Mouse (Mus musculus) kidney, adult 11 months (tissue): Measurements from ENCODE around the gene Tor4a.

Experiments used
- DNase-seq: peaks from one replicate; pipeline ENCODE4 v3.0.0; 2022

Tor4a gene

DNA sequence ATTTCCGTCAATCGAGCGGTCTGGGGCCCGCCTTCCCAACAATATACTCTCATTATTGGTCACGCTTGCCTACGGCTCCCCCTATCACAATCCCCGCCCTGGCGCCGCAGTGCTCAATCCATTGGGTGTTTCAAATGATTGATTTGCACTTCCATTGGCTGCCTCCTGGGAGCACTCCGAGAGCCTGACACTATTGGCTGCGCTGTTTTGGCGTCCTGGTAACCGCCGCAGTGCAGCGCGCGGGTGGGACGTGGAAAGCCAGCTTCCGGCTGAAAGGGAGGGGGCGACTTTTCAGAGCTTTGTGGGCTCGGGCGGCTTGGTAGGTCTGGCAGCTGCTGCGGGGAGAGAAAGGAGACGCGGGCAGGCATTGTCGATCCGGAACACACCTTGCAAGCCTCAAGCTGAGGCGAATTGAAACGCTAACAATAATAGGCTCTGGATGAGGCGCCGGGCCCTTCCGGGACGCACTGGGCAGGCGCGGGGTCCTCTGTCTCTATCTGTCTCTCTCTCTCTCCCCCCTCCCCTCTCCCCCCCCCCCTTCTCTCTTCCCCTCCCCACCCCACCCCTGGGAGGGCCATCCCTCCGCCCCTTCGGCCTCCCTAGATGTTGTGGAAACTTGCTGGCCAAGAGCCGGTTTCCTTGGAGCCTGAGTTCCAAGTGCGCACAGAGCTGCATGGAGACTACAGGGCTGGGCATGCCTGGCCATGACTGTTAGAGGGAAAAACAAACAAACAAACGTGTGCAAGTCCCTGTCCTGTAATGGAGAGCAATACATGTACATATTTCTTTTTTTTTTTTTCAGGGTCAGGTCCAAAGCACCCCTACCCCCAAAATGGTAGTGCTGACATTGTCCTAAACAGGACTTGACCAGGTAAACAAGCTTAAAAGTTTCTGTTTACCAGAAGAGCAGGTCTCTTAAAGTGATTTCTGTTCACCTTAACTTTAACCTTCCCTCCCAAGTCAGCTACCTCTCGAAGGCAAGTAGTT, 28.4 kb upstream of the Tor4a start:
- DNase-seq: peak; percentile 100

DNA sequence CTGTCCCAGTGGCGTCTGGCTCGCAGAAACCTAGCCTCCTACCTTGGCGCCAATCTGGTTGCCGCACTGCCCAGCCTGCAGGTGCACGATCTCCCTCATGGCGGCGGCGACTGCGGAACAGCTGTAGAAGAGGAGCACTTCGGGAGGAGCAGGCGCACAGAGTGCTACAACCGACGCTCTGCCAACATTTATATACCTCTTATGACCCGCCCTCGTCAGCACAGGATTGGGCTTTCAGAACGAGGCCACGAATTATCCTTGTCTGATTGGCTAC, 27.7 kb upstream of the Tor4a start, which contains the start of gene Tubb4b:
Gene Tubb4b, minus strand, starts transcription at position 211 of the 274 bp plus-strand sequence.
- DNase-seq: no peak

DNA sequence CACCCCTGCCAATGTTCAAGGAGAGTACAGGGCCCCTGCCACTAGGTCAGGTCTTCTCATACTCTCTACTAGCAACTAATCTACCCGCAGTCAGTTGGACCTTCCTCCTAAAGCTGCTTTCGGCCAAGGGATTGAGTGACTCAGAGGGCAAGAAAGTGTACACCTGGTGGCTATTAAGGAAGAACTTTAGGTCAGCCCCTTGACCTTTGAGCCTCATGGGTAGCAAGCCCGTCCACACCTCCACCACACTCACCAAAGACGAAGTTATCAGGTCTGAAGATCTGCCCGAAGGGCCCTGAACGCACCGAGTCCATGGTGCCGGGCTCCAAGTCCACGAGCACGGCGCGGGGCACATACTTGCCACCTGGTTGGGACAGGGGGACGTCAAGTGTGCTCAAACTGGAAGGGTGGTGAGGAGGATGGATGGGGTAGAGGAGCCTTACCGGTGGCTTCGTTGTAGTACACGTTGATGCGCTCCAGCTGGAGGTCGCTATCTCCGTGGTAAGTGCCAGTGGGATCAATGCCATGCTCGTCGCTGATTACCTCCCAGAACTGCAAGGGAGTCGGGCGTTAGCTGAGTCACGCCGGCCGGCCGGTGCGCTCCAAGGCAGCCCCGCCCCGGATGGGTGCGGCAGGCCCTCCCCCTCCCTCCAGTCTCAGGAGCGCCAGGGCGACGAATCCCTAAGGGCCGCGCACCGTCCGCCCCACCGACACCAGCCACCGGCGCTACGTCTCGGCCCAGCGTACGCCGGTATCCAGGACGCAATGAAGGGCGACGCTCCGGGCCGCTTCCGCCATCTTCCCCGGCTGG, 27.2 kb upstream of the Tor4a start:
- DNase-seq: peak; percentile 85

DNA sequence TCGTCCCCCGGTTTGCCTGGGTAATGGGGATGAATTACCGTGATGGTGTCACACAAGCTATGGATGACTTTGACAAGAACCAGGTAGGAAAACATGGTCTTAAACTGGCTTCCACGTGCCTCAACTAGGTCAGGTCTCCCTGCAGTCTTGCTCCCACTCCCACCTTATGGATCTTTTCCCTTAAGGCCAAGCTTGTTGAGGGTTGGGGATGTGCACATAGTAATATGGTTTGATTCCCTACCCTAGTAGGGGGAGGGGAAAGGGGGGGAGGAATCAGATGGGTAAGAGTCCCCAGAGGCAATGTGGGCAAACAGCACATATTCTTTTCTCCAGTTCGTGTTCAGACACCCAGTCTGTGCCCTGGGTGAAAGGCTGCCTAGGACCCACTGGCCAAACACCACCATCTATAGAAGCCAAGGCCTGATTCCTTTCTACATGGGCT, 24.7 kb upstream of the Tor4a start:
- no peak for DNase-seq

DNA sequence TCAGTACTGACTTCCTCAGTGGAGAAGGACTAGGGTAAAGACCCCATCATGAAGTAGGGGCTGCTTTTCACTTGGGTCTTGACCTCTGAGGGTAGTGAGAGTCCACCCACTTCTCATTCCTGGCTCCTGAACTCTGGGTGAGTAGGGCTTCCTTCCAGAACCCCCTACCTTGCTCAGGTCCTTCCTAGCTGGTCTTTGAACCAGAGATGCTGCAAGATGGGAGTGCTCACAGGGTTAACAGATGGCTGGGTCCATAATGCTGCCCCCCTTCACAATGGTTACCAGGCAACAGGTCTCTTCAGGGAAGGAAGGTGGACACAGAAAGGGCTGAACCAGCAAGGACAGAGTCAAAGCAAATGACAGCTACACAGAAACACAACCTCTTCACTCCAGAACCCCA, 21.8 kb upstream of the Tor4a start, which contains the start of gene Fam166a:
Gene Fam166a, plus strand, starts transcription at position 301 of the 400 bp plus-strand sequence.
- no peak for DNase-seq

DNA sequence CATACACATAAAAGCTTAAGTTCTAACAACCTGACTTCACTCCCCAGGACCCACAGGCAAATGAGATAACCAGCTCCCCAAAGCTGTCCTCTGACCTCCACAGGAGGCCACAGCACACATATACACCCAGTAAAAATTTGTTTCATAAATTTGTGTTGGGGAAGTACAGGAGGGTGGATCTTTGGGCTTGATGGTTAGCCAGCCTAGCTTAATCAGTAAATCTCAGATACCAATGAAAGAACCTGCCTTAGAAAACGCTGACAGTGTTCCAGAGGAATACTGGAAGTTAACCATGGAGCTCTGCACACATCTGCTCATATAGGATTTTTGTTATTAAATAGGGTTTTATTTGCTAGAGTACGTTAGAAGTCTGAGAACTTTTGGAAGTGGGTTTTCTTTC, 21.0 kb upstream of the Tor4a start:
- DNase-seq: no peak

DNA sequence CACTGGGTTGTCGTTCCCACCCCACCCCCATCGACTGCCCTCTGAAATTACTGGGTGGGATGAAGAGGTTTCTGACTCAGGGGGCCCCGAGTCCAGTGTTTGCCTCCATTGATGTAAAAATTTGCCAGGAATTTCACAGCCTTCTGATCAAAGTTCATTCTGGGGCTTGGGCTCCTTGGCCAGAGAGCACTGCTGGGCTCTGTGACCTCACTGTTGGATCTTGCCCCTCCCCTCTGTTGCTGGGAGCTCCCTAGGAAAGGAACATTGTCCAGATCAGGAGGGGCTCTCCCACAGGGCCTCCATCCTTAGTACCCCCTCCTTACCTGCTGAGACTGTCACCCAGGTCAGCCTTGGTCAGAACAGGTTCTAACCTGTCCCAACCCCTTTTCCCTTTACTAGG, 17.8 kb upstream of the Tor4a start, which contains the start of gene Stpg3:
Gene Stpg3, minus strand, starts transcription at position 194 of the 400 bp plus-strand sequence.
- DNase-seq: peak; percentile 68

DNA sequence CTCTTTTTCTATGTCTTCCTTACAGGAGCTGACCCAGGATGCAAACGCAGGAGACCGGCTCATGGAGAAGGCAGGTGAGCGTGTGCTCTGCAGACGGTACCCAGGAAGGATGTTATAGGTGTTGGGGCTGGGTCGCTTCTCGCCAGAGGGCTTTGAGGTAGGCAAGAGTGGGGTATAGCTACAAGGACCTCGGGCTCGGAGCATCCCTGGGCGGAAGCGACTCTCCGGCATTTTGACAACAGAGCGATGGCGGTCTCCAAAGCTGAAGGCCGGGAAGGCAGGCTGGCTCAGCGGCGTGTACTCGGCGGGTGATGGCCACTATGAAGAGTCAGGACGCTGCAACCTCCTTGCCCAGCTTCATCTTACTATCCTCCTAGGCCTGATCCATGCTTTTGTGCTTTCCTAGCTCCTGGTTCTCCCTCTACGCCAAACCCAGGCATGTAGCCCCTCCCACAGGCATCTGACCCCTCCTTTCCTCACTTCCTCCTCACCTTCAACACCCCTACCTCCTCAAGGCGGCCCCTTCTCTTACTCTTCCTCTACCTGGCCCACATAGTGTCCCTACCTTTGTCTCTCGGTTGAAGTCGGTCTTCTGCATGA, 16.7 kb upstream of the Tor4a start:
- no peak for DNase-seq

DNA sequence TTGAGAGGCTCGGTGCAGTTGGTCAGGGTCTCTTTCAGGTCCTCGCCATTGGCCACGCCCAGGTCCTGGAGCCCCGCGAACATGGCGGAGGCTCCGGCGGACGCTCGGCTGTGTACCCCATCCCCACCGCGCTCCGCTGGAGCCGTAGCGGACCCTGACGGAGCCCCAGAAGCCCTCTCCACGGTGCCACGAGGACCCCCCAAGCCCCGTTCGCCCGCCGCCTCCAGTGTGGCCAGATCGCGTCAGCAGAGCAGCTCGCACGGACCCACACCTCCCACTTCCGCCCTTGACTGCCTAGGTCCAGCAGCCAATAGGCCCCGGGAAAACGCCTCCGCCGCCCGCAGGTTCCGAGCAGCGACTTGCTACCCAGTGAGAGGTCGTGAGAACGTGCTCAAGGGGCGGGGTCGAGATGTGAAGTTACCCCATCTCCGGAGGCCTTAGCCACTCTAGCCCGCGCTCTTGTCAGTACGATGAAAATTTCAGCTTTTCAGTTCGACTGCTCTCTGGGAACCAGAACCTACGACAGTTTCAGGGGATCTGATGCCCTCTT, 14.5 kb upstream of the Tor4a start, which contains the start of gene Nelfb:
Gene Nelfb, minus strand, starts transcription at position 369 of the 550 bp plus-strand sequence.
- DNase-seq: peak; percentile 89

DNA sequence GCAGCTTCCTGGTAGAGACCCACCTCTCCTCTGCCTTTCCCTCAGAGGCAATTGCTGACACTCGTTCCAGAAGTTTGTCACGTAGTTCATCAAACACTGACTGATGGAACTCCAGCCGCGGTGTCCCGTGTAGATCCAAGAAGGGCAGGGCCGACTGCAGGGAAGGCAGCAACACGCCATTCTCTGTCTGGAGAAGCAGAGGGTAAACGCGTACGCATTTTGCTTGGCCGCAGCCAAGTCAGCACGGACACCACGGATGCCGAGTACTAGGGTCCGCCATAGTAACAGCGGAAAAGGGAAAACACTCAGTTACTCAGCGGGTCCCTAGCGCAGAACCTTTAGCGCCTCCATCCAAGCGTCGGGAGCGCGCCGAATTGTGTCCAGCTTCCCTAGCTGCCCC, 14.0 kb upstream of the Tor4a start:
- no peak for DNase-seq

DNA sequence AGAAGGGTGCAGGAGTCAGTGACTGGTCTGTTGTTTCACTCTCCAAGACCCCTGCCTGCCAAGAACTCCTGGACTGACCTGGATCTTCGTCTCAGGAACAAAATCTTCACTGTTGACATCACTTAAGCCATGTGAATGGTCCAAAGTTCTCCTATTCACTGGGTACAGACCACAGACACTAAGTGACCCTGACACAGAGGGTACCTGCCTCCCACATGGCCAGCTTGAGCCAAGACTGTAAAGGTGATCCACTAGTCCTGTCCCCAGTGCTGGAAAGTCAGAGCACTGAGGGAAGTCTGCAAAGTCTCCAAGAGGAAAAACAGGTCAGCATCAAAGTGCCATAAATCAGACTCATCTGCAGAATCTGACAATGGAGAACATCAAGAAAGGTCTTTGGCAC, 10.9 kb upstream of the Tor4a start:
- no peak for DNase-seq

DNA sequence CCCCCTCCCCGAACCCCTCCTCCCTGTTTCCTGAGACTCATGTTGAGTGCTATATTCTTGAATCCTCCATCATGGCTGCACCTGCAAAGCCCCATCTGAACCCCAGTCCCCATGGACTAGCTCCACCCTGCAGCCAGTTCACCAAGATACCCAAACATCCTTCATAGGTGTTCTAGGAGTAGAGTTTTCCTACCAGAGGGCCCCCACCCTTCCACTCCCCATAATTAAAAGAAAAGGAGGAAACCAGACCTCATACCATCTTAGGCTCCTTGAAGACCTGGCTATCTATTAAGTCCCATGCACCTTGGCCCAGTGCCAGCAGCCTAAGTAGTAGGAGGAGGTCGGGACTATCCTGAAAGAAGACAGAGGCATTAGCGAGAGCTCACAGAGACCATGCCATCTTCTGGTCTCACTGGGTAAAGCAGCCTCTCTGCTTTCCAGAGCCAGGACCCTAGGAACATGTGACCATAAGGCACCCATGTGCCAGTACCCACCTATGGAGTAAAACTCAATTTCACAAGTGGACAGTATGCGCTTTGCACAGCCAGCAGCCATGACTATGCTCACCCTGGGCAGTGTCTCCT, 7.0 kb upstream of the Tor4a start:
- no peak for DNase-seq

DNA sequence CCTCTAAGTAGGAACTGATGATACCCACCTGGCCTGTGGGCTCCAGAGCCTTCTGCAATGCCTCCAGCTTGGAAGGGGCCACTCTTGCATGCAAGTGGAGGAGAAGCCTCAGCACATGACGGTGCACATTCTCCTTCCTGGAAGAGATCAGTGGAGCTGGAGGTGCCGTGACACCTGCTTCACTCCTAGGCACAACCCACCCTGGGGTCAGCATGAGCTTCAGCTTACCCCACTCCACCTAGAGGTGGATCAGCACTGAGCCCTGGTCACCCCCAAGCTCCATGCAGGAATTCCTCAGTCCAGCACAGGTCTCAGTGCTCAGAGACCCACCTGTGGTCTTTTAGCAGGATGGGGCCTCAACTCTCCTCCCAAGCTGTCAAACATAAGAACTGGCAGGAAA, 3.9 kb upstream of the Tor4a start:
- DNase-seq: no peak

DNA sequence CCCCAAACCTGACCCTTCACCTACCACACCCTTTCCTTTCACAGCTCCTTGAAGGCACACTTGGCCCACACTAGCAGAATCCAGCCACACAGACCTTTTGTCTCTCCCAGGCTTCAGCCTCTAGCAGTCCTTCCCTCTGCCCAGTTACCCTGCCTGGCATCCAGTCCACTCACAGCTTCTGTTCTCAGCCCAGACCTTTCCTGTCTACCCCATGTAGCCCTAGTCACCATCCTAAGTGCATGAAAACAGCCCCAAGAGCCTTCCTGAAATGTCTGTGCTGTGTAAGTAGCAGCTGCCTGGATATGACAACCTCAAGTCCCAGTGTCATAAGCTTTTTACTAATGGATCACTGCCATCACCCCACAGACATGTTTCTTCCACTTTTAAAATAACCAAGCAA, 1.3 kb upstream of the Tor4a start:
- no peak for DNase-seq

DNA sequence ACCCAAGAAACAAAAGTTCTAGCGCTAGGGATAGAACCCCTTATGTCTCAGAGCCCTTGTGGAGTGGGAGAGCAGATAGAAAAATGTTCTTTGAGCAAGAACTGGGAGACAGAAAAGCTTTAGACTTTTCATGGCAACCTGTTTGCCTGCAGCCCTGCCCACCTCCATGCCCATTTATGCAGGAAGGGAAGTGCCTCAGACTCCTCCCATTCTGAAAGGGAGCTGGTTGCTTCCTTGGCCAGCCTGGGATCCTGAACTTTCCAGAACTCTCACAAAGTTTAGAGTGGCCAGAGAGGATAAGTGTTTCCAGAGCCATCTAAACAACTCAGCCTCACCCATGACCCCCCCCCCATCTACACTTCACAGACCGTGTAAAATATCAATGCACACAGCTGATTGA, 505 bp upstream of the Tor4a start:
- DNase-seq: no peak

DNA sequence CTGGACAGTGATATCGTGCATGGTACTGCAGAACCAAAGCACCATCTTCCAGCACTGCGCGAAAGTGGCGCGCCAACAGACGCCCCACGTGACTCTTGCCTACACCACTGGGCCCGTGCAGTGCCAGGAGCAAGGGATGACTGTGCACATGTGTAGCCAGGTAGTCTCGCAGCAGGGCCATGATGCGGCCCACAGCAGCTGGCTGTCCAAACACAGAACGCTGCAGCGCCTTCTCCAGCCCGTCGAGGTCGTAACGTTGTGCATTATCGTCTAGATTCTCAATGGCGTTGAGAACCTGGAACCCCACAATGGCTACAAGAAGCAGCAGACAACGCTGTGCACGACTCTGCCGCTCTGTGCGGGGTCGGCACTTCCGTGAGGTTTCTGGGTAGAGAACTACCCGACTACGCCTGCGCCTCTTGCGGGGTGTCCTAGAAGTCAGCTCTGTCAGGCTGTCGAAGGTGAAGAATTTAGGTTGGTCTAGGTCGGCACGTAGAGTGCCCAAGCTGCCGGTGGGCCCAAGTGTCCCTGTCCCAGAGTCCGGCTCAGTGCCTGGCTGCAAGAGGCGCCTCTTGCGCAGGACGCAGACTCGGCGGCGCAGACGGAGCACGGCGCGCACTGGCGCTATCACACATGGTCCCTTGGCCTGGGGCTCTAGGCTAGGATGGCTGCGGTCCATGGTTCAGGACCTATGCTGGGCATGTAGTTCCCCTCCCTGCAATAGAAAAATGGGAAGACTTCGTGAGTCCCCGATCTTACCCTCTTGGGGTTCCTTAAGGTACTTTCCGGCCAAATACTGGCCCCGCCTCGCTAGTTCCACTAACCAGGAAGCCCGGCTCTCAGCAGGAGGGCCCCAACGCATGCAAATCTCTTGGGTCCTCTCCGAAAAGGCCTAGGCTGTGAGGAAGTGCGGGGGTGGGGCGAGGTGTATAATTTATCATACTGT, 1.2 kb downstream of the Tor4a start:
- peak; percentile 82 for DNase-seq

DNA sequence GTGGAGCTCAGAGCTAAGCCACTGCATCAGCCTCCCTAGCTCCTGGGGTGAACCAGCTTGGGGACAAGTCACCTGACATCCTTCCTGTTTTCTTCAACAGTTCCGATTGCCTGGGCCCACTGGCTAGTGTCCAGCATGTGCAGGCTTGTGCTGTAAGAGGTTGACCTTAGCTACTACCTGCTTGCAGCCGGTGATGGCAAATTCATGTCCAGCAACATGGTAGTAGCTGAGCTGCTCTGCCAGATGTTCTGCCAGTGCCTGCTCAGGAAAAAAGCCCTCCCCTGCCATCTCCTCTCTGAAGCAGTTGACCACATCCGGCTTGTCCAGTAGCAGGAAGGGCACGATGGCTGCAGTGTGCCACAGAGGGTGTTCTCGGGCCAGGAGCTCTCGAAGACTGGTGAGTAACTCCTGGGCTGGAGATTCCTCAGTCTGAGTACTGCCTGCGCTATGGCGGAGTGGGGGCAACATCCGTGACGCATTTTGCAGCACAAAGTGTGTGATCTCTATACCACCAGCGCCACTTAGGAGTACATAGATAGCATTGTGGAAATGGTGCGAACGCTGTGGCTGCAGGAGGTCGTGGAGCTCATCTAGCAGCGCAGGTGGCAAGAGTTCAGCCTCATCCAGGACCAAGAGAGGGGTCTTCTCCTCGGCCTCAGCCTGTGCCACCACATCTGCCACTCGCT, 2.1 kb downstream of the Tor4a start:
- no peak for DNase-seq

DNA sequence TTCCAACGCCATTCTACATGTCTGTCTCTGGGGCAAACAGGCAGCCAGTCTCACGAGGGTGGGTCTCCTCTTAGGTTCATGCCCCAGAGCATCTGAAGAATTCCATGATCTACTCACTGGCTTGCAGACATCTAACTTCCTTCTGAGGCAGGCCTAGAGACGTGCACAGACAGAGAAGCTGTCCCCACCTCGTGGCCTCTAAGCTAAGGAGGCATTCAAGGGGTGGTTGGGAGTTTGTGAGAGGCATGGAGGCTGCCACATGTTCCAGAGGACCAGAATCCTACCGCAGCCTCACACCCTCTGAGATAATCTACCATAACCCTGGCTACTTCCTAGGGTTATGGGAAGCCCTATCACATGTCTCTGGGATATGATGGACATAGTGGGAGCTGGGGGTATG, 2.7 kb downstream of the Tor4a start:
- no peak for DNase-seq

DNA sequence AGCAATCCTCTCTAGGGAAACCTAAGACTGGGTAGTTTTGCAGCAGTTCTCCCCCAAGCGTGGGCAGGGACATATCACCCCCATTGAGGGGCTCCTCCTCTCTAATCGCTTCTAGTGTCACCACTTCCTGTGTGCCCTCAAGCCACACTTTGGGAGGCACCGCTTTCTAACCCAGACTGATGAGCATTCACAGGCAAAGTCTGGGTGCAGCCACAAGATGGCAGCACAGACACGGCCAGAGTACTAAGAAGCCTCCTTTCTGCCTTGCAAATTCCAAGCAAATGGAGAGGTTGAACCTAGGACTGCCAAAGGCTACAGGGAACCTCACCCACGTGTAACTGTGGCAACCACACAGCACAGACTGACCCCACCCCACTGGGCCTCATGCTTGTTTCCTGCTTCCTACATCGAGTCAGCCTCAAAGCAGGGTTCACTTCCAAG, 3.3 kb downstream of the Tor4a start:
- DNase-seq: peak; percentile 87

DNA sequence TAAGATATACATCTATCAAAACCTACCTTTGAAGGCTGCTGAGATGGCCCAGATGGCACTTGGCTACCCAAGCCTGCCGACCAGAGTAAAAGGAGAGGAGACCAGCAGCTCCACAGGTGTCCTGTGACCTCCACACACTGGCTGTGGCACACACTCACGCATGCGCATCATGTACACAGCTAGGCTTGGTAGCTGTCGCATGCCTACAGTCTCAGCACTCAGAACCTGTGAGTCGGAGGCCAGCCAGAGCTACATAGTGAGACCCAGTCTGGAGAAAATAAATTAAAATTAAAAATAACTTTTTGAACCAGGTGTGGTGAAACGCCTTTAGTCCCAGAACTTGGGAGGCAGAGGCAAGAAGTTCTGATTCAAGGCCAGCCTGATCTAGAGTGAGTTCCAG, 8.8 kb downstream of the Tor4a start:
- DNase-seq: no peak

DNA sequence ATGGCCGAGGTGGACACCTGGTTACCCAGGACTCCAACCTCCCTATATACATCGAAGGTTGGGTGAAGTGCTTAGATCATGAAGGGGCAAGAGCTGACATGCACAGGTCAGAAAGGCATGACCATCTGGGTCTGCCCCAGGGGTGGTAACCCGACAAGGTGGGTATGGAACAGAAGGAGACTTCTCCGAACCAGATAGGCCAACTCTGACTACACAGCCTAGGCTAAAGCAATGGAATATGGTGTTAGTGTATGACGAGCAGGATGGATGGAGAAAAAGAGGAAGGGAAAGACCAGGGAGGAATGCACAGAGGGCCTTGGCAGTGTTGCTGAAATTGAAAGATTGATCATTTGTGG, 10.1 kb downstream of the Tor4a start:
- DNase-seq: no peak
